Mouse (Mus musculus) hindbrain, embryonic 14.5 days (tissue): ENCODE data around the gene Gm36028. TPM values are rescaled to one million over a fixed set of nuclear protein-coding genes. Genes with fewer than 3 reads are reported as not detected.
A peak's percentile ranks its signal among the peaks of the same experiment; 100 is the strongest.

ENCODE experiments used
- ATAC-seq: fragments of 200-750 bp; cut with Nextera tagmentation; 2 replicates; pipeline ENCODE4 v1.8.0; 2017; ENCODE audit warnings: moderate number of reproducible peaks, mild to moderate bottlenecking, moderate TSS enrichment, moderate library complexity; ENCODE audit not compliant: low FRiP score
- DNase-seq: peaks from one replicate; pipeline ENCODE4 v3.0.0-alpha.2; 2015; ENCODE audit warnings: low spot score
- H3K27ac ChIP-seq: fragments of 300-500 bp; sonication (generic); 2 replicates; pipeline ENCODE4 v1.5.1; 2014; ENCODE audit warnings: mild to moderate bottlenecking, moderate library complexity
- H3K27me3 ChIP-seq: fragments of 300-500 bp; sonication (generic); 2 replicates; pipeline ENCODE4 v1.6.1; 2014; ENCODE audit warnings: mild to moderate bottlenecking, low read length, mixed read lengths; ENCODE audit not compliant: control insufficient read depth, insufficient read depth
- H3K36me3 ChIP-seq: fragments of 300-500 bp; sonication (generic); replicated peaks from 2 replicates; pipeline ENCODE4 v1.6.1; 2014; ENCODE audit not compliant: control insufficient read depth, insufficient read depth
- H3K4me1 ChIP-seq: fragments of 300-500 bp; sonication (generic); replicated peaks from 2 replicates; pipeline ENCODE4 v1.6.1; 2014; ENCODE audit warnings: antibody characterized with exemption, low read length, mixed read lengths; ENCODE audit not compliant: control insufficient read depth, insufficient read depth
- H3K4me2 ChIP-seq: fragments of 300-500 bp; sonication (generic); replicated peaks from 2 replicates; pipeline ENCODE4 v1.6.1; 2014; ENCODE audit warnings: mild to moderate bottlenecking, moderate library complexity
- H3K4me3 ChIP-seq: fragments of 300-500 bp; sonication (generic); replicated peaks from 2 replicates; pipeline ENCODE4 v1.5.1; 2014; ENCODE audit warnings: mild to moderate bottlenecking, low read length
- H3K9ac ChIP-seq: fragments of 300-500 bp; sonication (generic); 2 replicates; pipeline ENCODE4 v1.6.1; 2014
- H3K9me3 ChIP-seq: fragments of 300-500 bp; sonication (generic); 2 replicates; pipeline ENCODE4 v1.6.1; 2016; ENCODE audit warnings: low read length; ENCODE audit not compliant: control insufficient read depth
- WGBS: fragments of 180-500 bp; shearing (Covaris S2); extraction: QIAGEN DNeasy Blood & Tissue Kit; methylation state at CpG from one replicate; pipeline ENCODE4 v1.1.7; 2014; 5-methylcytosine and 5-hydroxymethylcytosine counted together
- polyA plus RNA-seq: library from polyadenylated mRNA; unstranded; fragments of >200 nt; fragmentation: Nextera tagmentation; extraction: Ambion mirVana; gene quantifications from 2 replicates; pipeline ENCODE4 v1.2.1, GENCODE M21; 2014

Gene Gm36028
- polyA plus RNA-seq, 1 experiment from 2014 or later, result not detected

GRCm38 (mm10) chr16:37805746-37806495 is 55.0 kb downstream of the Gm36028 start:
- 69% methylated on average over 3 of the region's 3 CpGs for WGBS
- H3K9me3 ChIP-seq, result no peaks in the 10 kb centered on the region
- no peak overlapping the region for H3K9ac ChIP-seq
- H3K4me3 ChIP-seq, result no peak overlapping the region
- DNase-seq (no peak), ATAC-seq (no peak)
- no peak overlapping the region for H3K27ac ChIP-seq
- no peak overlapping the region for H3K4me2 ChIP-seq
- peaks cover 3% of the 10 kb centered on the region for H3K4me1 ChIP-seq
- no peaks in the 10 kb centered on the region for H3K36me3 ChIP-seq
- no peaks in the 10 kb centered on the region for H3K27me3 ChIP-seq

- ATAC-seq, result no peak
- H3K4me1 ChIP-seq, result peaks cover 3% of the 10 kb centered on the region
- DNase-seq, result no peak
- WGBS, result 95% methylated on average over 9 of the region's 9 CpGs
- H3K27me3 ChIP-seq, result no peaks in the 10 kb centered on the region
- no peak overlapping the region for H3K4me3 ChIP-seq
- no peak overlapping the region for H3K4me2 ChIP-seq
- no peaks in the 10 kb centered on the region for H3K9me3 ChIP-seq
- H3K9ac ChIP-seq, result no peak overlapping the region
- H3K36me3 ChIP-seq, result no peaks in the 10 kb centered on the region
- no peak overlapping the region for H3K27ac ChIP-seq
Measured at GRCm38 (mm10) chr16:37803387-37803950, 57.5 kb downstream of the Gm36028 start.

GRCm38 (mm10) chr16:37802686-37803295 is 58.2 kb downstream of the Gm36028 start:
- H3K36me3 ChIP-seq, result no peaks in the 10 kb centered on the region
- peaks cover 3% of the 10 kb centered on the region for H3K4me1 ChIP-seq
- peak; percentile 63 for DNase-seq
- no peaks in the 10 kb centered on the region for H3K27me3 ChIP-seq
- H3K9me3 ChIP-seq, result no peaks in the 10 kb centered on the region
- WGBS, result 60% methylated on average over 4 of the region's 4 CpGs
- no peak overlapping the region for H3K9ac ChIP-seq
- no peak overlapping the region for H3K4me3 ChIP-seq
- peak; percentile 78 for ATAC-seq
- no peak overlapping the region; the same call in 1 of the 2 replicates for H3K27ac ChIP-seq
- H3K4me2 ChIP-seq, result no peak overlapping the region

- WGBS, result 81% methylated on average over 2 of the region's 2 CpGs
- peaks cover 3% of the 10 kb centered on the region for H3K4me1 ChIP-seq
- no peaks in the 10 kb centered on the region for H3K9me3 ChIP-seq
- ATAC-seq, result no peak
- H3K9ac ChIP-seq, result no peak overlapping the region
- DNase-seq, result no peak
- H3K4me3 ChIP-seq, result no peak overlapping the region
- no peaks in the 10 kb centered on the region for H3K36me3 ChIP-seq
- H3K4me2 ChIP-seq, result no peak overlapping the region
- H3K27me3 ChIP-seq, result no peaks in the 10 kb centered on the region
- no peak overlapping the region for H3K27ac ChIP-seq
Measured at GRCm38 (mm10) chr16:37801097-37801496, 59.8 kb downstream of the Gm36028 start.

Other genes starting within 250 kb of the Gm36028 start
- gene Ndufb4, start 206.7 kb downstream of the Gm36028 start, polyA plus RNA-seq, result 64.5 and 69.9 TPM in 2 replicates
- gene Fstl1, start 84.3 kb downstream of the Gm36028 start, polyA plus RNA-seq, result 111 and 126 TPM in 2 replicates
- gene Lrrc58, start 7.2 kb upstream of the Gm36028 start, polyA plus RNA-seq, result 57.1 and 59.9 TPM in 2 replicates
- gene Gpr156, start 55.4 kb upstream of the Gm36028 start, polyA plus RNA-seq, result 3.5 and 3.9 TPM in 2 replicates
- gene Gsk3b, start 227.9 kb upstream of the Gm36028 start, polyA plus RNA-seq, result 164 and 171 TPM in 2 replicates